Comparison of ENCODE assay signal across 9 mouse cellular contexts in genomic region chr6:126645044-126645541, GRCm38 (mm10). TPM values are rescaled to one million over a fixed set of nuclear protein-coding genes. Genes with fewer than 3 reads are reported as not detected.
DNase-seq lines count a peak whose midpoint lies in the region; ATAC-seq and TF ChIP-seq lines count a peak whose summit lies in the region.
"Had no signal": no experiment of that assay in that cellular context is flagged by ENCODE, and none has a peak within 500 bp of the region (broad histone marks: within the 10 kb centered on the region; RNA-seq: fewer than 3 reads in every experiment).

No protein-coding gene starts in this region.

- no peaks in the 10 kb centered on the region for H3K36me3 ChIP-seq in kidney, embryonic 14.5 days (ENCODE audit: control insufficient read depth, insufficient read depth, low read length)
- no peaks in the 10 kb centered on the region for H3K36me3 ChIP-seq in kidney, adult 2 months (ENCODE audit: control insufficient read depth, insufficient read depth, low read length)
- H3K36me3 ChIP-seq: G1E had no signal

- H3K4me3 ChIP-seq in kidney, embryonic 14.5 days (ENCODE audit: low read length) = peak overlapping the region; percentile 51
- no peak overlapping the region for H3K4me3 ChIP-seq in kidney, adult 2 months (ENCODE audit: insufficient read depth, low read depth, low read length)

- H3K9me3 ChIP-seq in kidney, embryonic 14.5 days (ENCODE audit: control insufficient read depth, low read length) = no peaks in the 10 kb centered on the region

- intact Hi-C loops in left cerebral cortex, postnatal 25 days (cut with DNase I) = loop anchor here (1.0 to 2.0 kb wide), 2 partner anchors 56 to 57 kb away; no protein-coding TSS in a partner anchor

- H3K4me2 ChIP-seq in kidney, embryonic 14.5 days (replicated peaks; ENCODE audit: low read depth, low read length) = peak overlapping the region; percentile 97

- under 1% methylated on average over 24 of the region's 24 CpGs for WGBS in kidney, embryonic 14.5 days
- under 1% methylated on average over 24 of the region's 24 CpGs for WGBS in kidney, adult 2 months

- H3K27ac ChIP-seq in kidney, embryonic 14.5 days (ENCODE audit: low read depth, low read length) = no peak overlapping the region
- H3K27ac ChIP-seq in kidney, adult 2 months (ENCODE audit: insufficient read depth, low read depth, low read length) = no peak overlapping the region

- H3K27me3 ChIP-seq in kidney, embryonic 14.5 days (ENCODE audit: control insufficient read depth, insufficient read depth, low read length) = peaks cover 51% of the 10 kb centered on the region
- peaks cover 2% of the 10 kb centered on the region; the same call in 1 of the 2 replicates for H3K27me3 ChIP-seq in kidney, adult 2 months (replicated peaks; ENCODE audit: control insufficient read depth, insufficient read depth, low read length)

- ATAC-seq in kidney, embryonic 14.5 days (ENCODE audit: low FRiP score, low TSS enrichment) = peak; percentile 45

- no peak for TF ChIP-seq POLR2A in kidney, adult 2 months (IDR thresholded peaks at IDR 0.05; ENCODE audit: low read depth, low read length)

- H3K9ac ChIP-seq in kidney, embryonic 14.5 days (ENCODE audit: low read depth, low read length) = 0 out of 2 replicates have a peak overlapping the region, but pooled peaks have one; percentile 31

- DNase-seq in kidney, adult 2 months = no peak
- DNase-seq in cerebellum, postnatal 10 days = peak; percentile 84
- peak; percentile 31 to 44 for DNase-seq in frontal cortex, postnatal 25 days (ENCODE audit: low spot score in 2 of 2)
- DNase-seq in left cerebral cortex, postnatal 25 days (ENCODE audit: low spot score in 2 of 2) = peak; percentile 62 to 71
- DNase-seq in retina, postnatal 1 day = peak; percentile 46
- DNase-seq in B cell, adult 2 months = no peak
- DNase-seq in adrenal gland, postnatal 25 days = no peak

- TF ChIP-seq CTCF in kidney, adult 2 months (conservative IDR thresholded peaks at IDR 0.05; ENCODE audit: insufficient read depth, insufficient read length, low read depth, low read length) = no peak

- peaks cover 26% of the 10 kb centered on the region for H3K4me1 ChIP-seq in kidney, embryonic 14.5 days (ENCODE audit: control insufficient read depth, insufficient read depth, low read length)
- no peaks in the 10 kb centered on the region for H3K4me1 ChIP-seq in kidney, adult 2 months (ENCODE audit: control insufficient read depth, insufficient read depth, low read length)

RNA-seq across cellular contexts. Expression of gene Kcna1, which starts 1.1 kb away (rescaled TPM):
- polyA plus RNA-seq in kidney, embryonic 14.5 days (2014; fragmentation: Nextera tagmentation; extraction: Ambion mirVana) = 0.30 and 0.66 TPM in 2 replicates
- polyA plus RNA-seq in kidney, adult 2 months (2012; rRNA removed) = 0.77 and 1.2 TPM in 2 replicates
- total RNA-seq in left cerebral cortex, postnatal 25 days (2021) = 100 to 1,000 TPM in 1 of 2 experiments, 10 to 100 TPM in 1; 95.1 to 113 TPM
- 1.1 and 1.2 TPM in 2 replicates for total RNA-seq in adrenal gland, postnatal 25 days (2021)
- polyA plus RNA-seq: G1E had no signal

Comparison
In these comparisons a context has a peak if more than half of its experiments do, and no peak if none do; other contexts are left out.
1. DNase-seq: peak in cerebellum, postnatal 10 days (2 of 2), frontal cortex, postnatal 25 days (2 of 2), left cerebral cortex, postnatal 25 days (2 of 2) and retina, postnatal 1 day (single experiment); none in kidney, adult 2 months (single experiment), B cell, adult 2 months (0 of 2) and adrenal gland, postnatal 25 days (single experiment).
2. RNA of gene Kcna1, which starts 1.1 kb away (total RNA-seq): 95.1 to 113 TPM in left cerebral cortex, postnatal 25 days; 1.1 to 1.2 TPM in adrenal gland, postnatal 25 days; every median in the first group is over 10 times any median in the second.